Mouse (Mus musculus) midbrain, embryonic 15.5 days (tissue): ENCODE results near the gene Src. TPM values are rescaled to one million over a fixed set of nuclear protein-coding genes. Genes with fewer than 3 reads are reported as not detected.

Experiments
- polyA plus RNA-seq: library from polyadenylated mRNA; unstranded; fragments of >200 nt; fragmentation: Nextera tagmentation; extraction: Ambion mirVana; gene quantifications from 2 replicates; pipeline ENCODE4 v1.2.1, GENCODE M21; 2015

Src gene
- polyA plus RNA-seq, 1 experiment from 2014 or later: 40.3 TPM

Other genes with a start within 250 kb of the Src start
- gene Rbl1, start 213.9 kb upstream of the Src start, polyA plus RNA-seq: 6.2 and 6.3 TPM in 2 replicates
- gene Rpn2, start 139.4 kb upstream of the Src start, polyA plus RNA-seq: 215 and 218 TPM in 2 replicates
- 0.50 and 0.74 TPM in 2 replicates for gene Mroh8, start 138.9 kb upstream of the Src start, polyA plus RNA-seq
- 1.3 and 4.1 TPM in 2 replicates for gene Ghrh, start 70.9 kb upstream of the Src start, polyA plus RNA-seq
- 104 and 107 TPM in 2 replicates for gene Manbal, start 50.9 kb upstream of the Src start, polyA plus RNA-seq
- 10,539 and 10,900 TPM in 2 replicates for gene Nnat, start 141.6 kb downstream of the Src start, polyA plus RNA-seq
- 332 and 336 TPM in 2 replicates for gene Blcap, start 152.8 kb downstream of the Src start, polyA plus RNA-seq